Mouse (Mus musculus): Measurements from ENCODE around the gene Rab3gap2. TPM values are rescaled to one million over a fixed set of nuclear protein-coding genes. Genes with fewer than 3 reads are reported as not detected.

Gene Rab3gap2
- polyA plus RNA-seq (2017; shearing (Covaris generic)), result 31.4 TPM

DNA sequence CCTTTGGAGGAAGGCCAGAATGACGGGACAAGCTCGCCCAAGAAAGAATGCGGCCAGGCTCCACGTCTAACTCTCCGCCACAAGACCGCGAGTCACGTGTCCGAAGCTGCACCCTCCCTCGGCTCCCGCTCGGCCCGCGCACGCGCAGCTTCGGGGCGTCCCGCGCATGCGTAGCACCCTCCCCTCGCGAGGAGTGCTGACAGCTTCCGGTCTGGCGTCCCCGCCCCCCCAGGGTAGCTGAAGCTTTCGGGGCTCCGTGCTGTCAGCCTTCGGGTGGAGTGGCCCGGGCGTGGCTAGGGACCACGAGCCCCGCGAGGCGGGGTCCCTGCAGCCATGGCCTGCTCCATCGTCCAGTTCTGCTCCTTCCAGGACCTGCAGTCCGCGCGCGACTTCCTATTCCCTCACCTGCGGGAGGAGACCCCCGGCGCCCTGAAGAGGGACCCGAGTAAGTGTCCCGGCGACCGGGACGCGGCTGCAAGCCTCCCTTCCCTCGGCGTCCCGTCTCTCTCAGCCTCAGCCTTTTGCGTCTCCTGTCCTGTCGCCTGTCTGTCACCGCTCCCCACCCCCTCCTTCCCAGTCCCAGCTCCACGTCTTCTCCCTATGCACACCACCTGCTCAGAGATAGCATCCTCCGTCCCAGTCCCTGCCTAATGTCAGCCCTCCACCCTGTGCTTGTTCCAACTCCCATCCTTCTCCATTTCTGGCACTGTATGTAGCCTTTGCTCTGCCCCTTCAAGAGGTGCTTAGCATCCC, at the start of gene Rab3gap2:
Gene Rab3gap2, plus strand, starts transcription at position 209 of the 753 bp plus-strand sequence.

GRCm38 (mm10) chr1:185328721-185329610, 125.0 kb downstream of the Rab3gap2 start, which contains the start of gene Iars2:
Iars2 (minus strand) TSS chr1:185329396.

DNA sequence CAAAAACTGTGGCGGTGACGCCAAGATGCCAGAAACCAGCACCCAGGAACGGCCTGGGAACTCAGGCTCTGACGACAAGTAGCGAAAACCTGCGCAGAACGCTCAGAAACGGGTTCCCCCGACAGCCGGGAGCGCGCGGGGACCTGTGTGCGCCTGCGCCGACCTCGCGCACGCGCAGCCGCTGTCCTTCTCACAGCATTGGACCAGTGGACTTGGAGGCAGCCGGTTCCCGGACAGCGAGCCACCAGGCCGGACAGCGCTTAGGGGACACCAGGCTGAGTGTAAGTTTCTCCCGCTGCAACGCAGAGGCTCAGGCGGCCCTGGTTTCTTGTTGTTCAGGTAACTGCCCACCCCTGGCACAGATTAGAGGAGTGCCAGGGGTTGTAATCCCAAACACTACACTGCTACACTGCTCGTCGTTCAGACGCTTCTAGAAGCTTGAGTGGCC, 128.1 kb downstream of the Rab3gap2 start, which contains the start of gene Bpnt1:
Gene Bpnt1, plus strand, starts transcription at position 167 of the 448 bp plus-strand sequence.

Other genes with a start within 250 kb of the Rab3gap2 start
- not detected for gene Mark1, start 204.5 kb upstream of the Rab3gap2 start, polyA plus RNA-seq (2017; shearing (Covaris generic))
- gene Iars2, start 125.3 kb downstream of the Rab3gap2 start, polyA plus RNA-seq (2017; shearing (Covaris generic)), result 37.1 TPM
- 78.5 TPM for gene Bpnt1, start 128.0 kb downstream of the Rab3gap2 start, polyA plus RNA-seq (2017; shearing (Covaris generic))
- gene Eprs, start 158.9 kb downstream of the Rab3gap2 start, polyA plus RNA-seq (2017; shearing (Covaris generic)), result 461 TPM